Mouse (Mus musculus) kidney, postnatal 0 days (tissue): Measurements from ENCODE around the gene Vegfa. TPM values are rescaled to one million over a fixed set of nuclear protein-coding genes. Genes with fewer than 3 reads are reported as not detected.
A peak's percentile ranks its signal among the peaks of the same experiment; 100 is the strongest.

Experiments used
- ATAC-seq: fragments of 200-750 bp; cut with Nextera tagmentation; replicated peaks from 2 replicates; pipeline ENCODE4 v1.8.0; 2017; ENCODE audit warnings: low read depth, moderate number of reproducible peaks, moderate TSS enrichment, moderate library complexity; ENCODE audit not compliant: low FRiP score
- DNase-seq: peaks from one replicate; pipeline ENCODE4 v3.0.0-alpha.2; 2016; ENCODE audit warnings: low spot score
- H3K27ac ChIP-seq: fragments of 300-500 bp; sonication (generic); 2 replicates; pipeline ENCODE4 v1.5.1; 2014; ENCODE audit warnings: mild to moderate bottlenecking
- H3K27me3 ChIP-seq: fragments of 300-500 bp; sonication (generic); 2 replicates; pipeline ENCODE4 v1.6.1; 2014; ENCODE audit warnings: low read length, mixed read lengths; ENCODE audit not compliant: insufficient read depth
- H3K36me3 ChIP-seq: fragments of 300-500 bp; sonication (generic); 2 replicates; pipeline ENCODE4 v1.6.1; 2014; ENCODE audit warnings: low read length, mixed read lengths; ENCODE audit not compliant: insufficient read depth
- H3K4me1 ChIP-seq: fragments of 300-500 bp; sonication (generic); replicated peaks from 2 replicates; pipeline ENCODE4 v1.6.1; 2014; ENCODE audit warnings: antibody characterized with exemption, low read length, mixed read lengths; ENCODE audit not compliant: insufficient read depth
- H3K4me2 ChIP-seq: fragments of 300-500 bp; sonication (generic); 2 replicates; pipeline ENCODE4 v1.6.1; 2014; ENCODE audit warnings: mild to moderate bottlenecking, low read length, moderate library complexity, mixed read lengths
- H3K4me3 ChIP-seq: fragments of 300-500 bp; sonication (generic); replicated peaks from 2 replicates; pipeline ENCODE4 v1.5.1; 2014; ENCODE audit warnings: low read depth, low read length
- H3K9ac ChIP-seq: fragments of 300-500 bp; sonication (generic); 2 replicates; pipeline ENCODE4 v1.6.1; 2014; ENCODE audit warnings: low read depth, low read length
- H3K9me3 ChIP-seq: fragments of 300-500 bp; sonication (generic); replicated peaks from 2 replicates; pipeline ENCODE4 v1.6.1; 2016; ENCODE audit warnings: low read length, inconsistent platforms, mixed read lengths
- CTCF ChIP-seq: IDR thresholded peaks from 2 replicates; pipeline ENCODE4 v1.5.1; 2016; ENCODE audit warnings: antibody characterized with exemption, low read depth, mild to moderate bottlenecking, moderate library complexity
- WGBS: fragments of 180-500 bp; shearing (Covaris S2); extraction: QIAGEN DNeasy Blood & Tissue Kit; methylation state at CpG from one replicate; pipeline ENCODE4 v1.1.7; 2014; 5-methylcytosine and 5-hydroxymethylcytosine counted together
- polyA plus RNA-seq: library from polyadenylated mRNA; unstranded; fragments of >200 nt; fragmentation: Nextera tagmentation; extraction: Ambion mirVana; gene quantifications from 2 replicates; pipeline ENCODE4 v1.2.1, GENCODE M21; 2015

Vegfa gene
- polyA plus RNA-seq, 1 experiment from 2014 or later: 6.3 TPM

- no peak for ATAC-seq
- Histone ChIP-seq H3K27me3 (no peaks in the 10 kb centered on the region), H3K27ac (peak overlapping the region; percentile 98), H3K4me2 (peak overlapping the region; percentile 76), H3K9ac (peak overlapping the region; percentile 96), H3K4me3 (peak overlapping the region; percentile 95), H3K36me3 (0 out of 2 replicates have a peak, but pooled peaks cover 10% of the 10 kb centered on the region), H3K9me3 (no peaks in the 10 kb centered on the region), H3K4me1 (peaks cover 32% of the 10 kb centered on the region)
- 14% methylated on average over 7 of the region's 7 CpGs for WGBS
- TF ChIP-seq CTCF: no peak
- no peak for DNase-seq
Measured at GRCm38 (mm10) chr17:46029554-46030207, 2.5 kb downstream of the Vegfa start.

- ATAC-seq: no peak
- H3K9ac ChIP-seq: peak overlapping the region; percentile 96
Measured at GRCm38 (mm10) chr17:46029052-46029553, 3.1 kb downstream of the Vegfa start.

GRCm38 (mm10) chr17:46028210-46029051, 3.7 kb downstream of the Vegfa start:
- H3K36me3 ChIP-seq: peaks cover 22% of the 10 kb centered on the region
- no peaks in the 10 kb centered on the region for H3K9me3 ChIP-seq
- peak overlapping the region; percentile 96 for H3K9ac ChIP-seq
- no peak for TF ChIP-seq CTCF
- peak overlapping the region; percentile 98 for H3K27ac ChIP-seq
- H3K4me1 ChIP-seq: peaks cover 32% of the 10 kb centered on the region
- peak overlapping the region; percentile 95 for H3K4me3 ChIP-seq
- H3K4me2 ChIP-seq: peak overlapping the region; percentile 76
- H3K27me3 ChIP-seq: no peaks in the 10 kb centered on the region
- WGBS: 14% methylated on average over 15 of the region's 15 CpGs
- DNase-seq (peak; percentile 39), ATAC-seq (0 out of 2 replicates have a peak, but pooled peaks have one; percentile 6)

More at GRCm38 (mm10) chr17:46029052-46029553, 3.1 kb downstream of the Vegfa start:
- peak overlapping the region; percentile 95 for H3K4me3 ChIP-seq
- peaks cover 15% of the 10 kb centered on the region for H3K36me3 ChIP-seq
- DNase-seq: no peak
- H3K4me1 ChIP-seq: peaks cover 32% of the 10 kb centered on the region
- H3K27me3 ChIP-seq: no peaks in the 10 kb centered on the region
- H3K9me3 ChIP-seq: no peaks in the 10 kb centered on the region
- peak overlapping the region; percentile 98 for H3K27ac ChIP-seq
- H3K4me2 ChIP-seq: peak overlapping the region; percentile 76
- TF ChIP-seq CTCF: no peak
- WGBS: 23% methylated on average over 2 of the region's 2 CpGs

- Histone ChIP-seq H3K4me2 (peak overlapping the region; percentile 76), H3K9me3 (no peaks in the 10 kb centered on the region), H3K9ac (peak overlapping the region; percentile 96), H3K36me3 (peaks cover 32% of the 10 kb centered on the region), H3K4me3 (peak overlapping the region; percentile 95), H3K27me3 (no peaks in the 10 kb centered on the region), H3K4me1 (peaks cover 32% of the 10 kb centered on the region), H3K27ac (peak overlapping the region; percentile 98)
- 7% methylated on average over 16 of the region's 16 CpGs for WGBS
- no peak; the same call in 1 of the 2 replicates for ATAC-seq
- DNase-seq: peak; percentile 91
- peak; percentile 81 for TF ChIP-seq CTCF
Measured at GRCm38 (mm10) chr17:46027066-46027917, 4.9 kb downstream of the Vegfa start.

GRCm38 (mm10) chr17:46025927-46026668, 6.1 kb downstream of the Vegfa start:
- H3K27me3 ChIP-seq: no peaks in the 10 kb centered on the region
- no peaks in the 10 kb centered on the region for H3K9me3 ChIP-seq
- no peak for DNase-seq
- H3K36me3 ChIP-seq: peaks cover 44% of the 10 kb centered on the region
- H3K4me1 ChIP-seq: peaks cover 32% of the 10 kb centered on the region
- no peak overlapping the region for H3K27ac ChIP-seq
- H3K4me3 ChIP-seq: no peak overlapping the region
- WGBS: 61% methylated on average over 11 of the region's 11 CpGs
- H3K9ac ChIP-seq: no peak overlapping the region
- H3K4me2 ChIP-seq: peak overlapping the region; percentile 76
- no peak for ATAC-seq
- TF ChIP-seq CTCF: no peak; the same call in 1 of the 2 replicates
